Mouse (Mus musculus): ENCODE results near the gene Cmip. TPM values are rescaled to one million over a fixed set of nuclear protein-coding genes. Genes with fewer than 3 reads are reported as not detected.

Cmip gene
- total and polyA plus RNA-seq, 3 experiments = 17.0 to 71.8 TPM; not detected in 1

DNA sequence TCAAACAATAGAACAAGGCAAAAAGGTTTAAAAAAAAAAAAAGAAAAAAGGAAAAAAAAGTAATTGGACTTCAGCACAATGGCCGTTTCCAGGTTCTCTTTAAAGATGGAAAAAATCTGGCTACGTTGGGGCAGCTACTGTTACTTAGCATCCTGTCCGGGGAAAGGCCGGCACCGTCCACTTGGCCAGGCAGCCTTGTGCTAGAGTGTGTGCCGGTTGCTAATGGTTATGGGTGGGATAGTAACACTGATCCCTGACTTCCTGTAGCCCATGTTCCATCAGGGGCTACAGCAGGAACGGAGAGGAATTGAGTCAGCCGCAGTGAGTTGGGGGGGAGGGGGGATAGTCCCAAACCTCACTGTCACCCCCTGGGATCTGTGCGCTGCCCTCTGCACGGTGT, 155.4 kb downstream of the Cmip start:
- DNase-seq (ENCODE audit: low read depth, low spot score) = no peak
- H3K4me1 ChIP-seq (ENCODE audit: control insufficient read depth in 1 of 2, insufficient read depth in 2 of 2, low read length in 2 of 2) = no peaks in the 10 kb centered on the region
- peaks cover 0 to 4% of the 10 kb centered on the region in 2 experiments; a peak in 2 of 4 replicates for H3K36me3 ChIP-seq (ENCODE audit: control insufficient read depth in 1 of 2, insufficient read depth in 2 of 2, low read length in 2 of 2)
- H3K9ac ChIP-seq (ENCODE audit: control insufficient read depth, low read depth, low read length, poor library complexity, severe bottlenecking) = no peak overlapping the region
- TF ChIP-seq MEF2A (IDR thresholded peaks at IDR 0.05; ENCODE audit: extremely low read depth, insufficient replicate concordance, low read depth, low read length, poor library complexity, severe bottlenecking) = no peak
- TF ChIP-seq TCF12 (IDR thresholded peaks at IDR 0.05; ENCODE audit: low read depth, low read length) = no peak
- no peak for TF ChIP-seq MYB (IDR thresholded peaks at IDR 0.05; ENCODE audit: low read depth, low read length)
- no peak for TF ChIP-seq RCOR1 (IDR thresholded peaks at IDR 0.05; ENCODE audit: low read depth, low read length)
- TF ChIP-seq POLR2AphosphoS5 (IDR thresholded peaks at IDR 0.05; ENCODE audit: borderline replicate concordance, low read depth, low read length) = no peak
- TF ChIP-seq CHD2 (IDR thresholded peaks at IDR 0.05; ENCODE audit: low read length) = no peak
- TF ChIP-seq SMC3 (IDR thresholded peaks at IDR 0.05; ENCODE audit: low read depth, low read length) = no peak
- TF ChIP-seq CHD1 (IDR thresholded peaks at IDR 0.05; ENCODE audit: low read depth, low read length) = no peak
- no peak for TF ChIP-seq UBTF (IDR thresholded peaks at IDR 0.05; ENCODE audit: borderline replicate concordance, insufficient read depth, low read depth, low read length)
- TF ChIP-seq KAT2A (conservative IDR thresholded peaks at IDR 0.05; ENCODE audit: low read depth, low read length) = no peak
- no peak for TF ChIP-seq SIN3A (IDR thresholded peaks at IDR 0.05; ENCODE audit: low read length)
- no peak for TF ChIP-seq MAX (IDR thresholded peaks at IDR 0.05; ENCODE audit: low read length)
- no peak overlapping the region for H3K4me3 ChIP-seq (ENCODE audit: control insufficient read depth in 1 of 2, insufficient read depth in 1 of 2, low read depth in 2 of 2, low read length in 2 of 2)
- H3K9me3 ChIP-seq (replicated peaks; ENCODE audit: insufficient read depth, low read length) = no peaks in the 10 kb centered on the region
- H3K27me3 ChIP-seq (ENCODE audit: control insufficient read depth in 1 of 2, insufficient read depth in 2 of 2, low read length in 2 of 2) = no peaks in the 10 kb centered on the region
- H3K79me2 ChIP-seq (ENCODE audit: control insufficient read depth, insufficient read depth, low read length, poor library complexity) = 0 out of 2 replicates have a peak, but pooled peaks cover 2% of the 10 kb centered on the region
- H3K27ac ChIP-seq (ENCODE audit: control insufficient read depth, low read depth, low read length) = no peak overlapping the region

DNA sequence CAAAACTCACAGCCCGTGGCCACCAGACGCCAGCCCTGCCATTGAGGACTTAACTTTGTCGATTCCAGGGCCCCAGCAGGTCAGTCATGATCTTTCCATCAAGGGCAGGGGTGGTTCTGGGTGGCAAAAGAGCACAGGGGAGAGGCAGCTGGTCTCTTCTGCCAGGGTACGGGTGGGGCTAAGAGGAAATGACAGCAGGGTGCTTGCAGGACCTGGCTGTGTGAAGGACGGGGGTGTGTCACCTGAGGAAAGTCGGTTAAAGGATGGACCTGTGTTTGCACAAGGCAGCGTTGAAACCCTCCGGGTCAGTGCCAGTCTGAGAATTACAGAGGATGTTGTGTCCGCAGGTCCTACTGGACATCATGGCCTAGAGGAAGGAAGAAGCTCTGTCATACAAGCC, 161.0 kb downstream of the Cmip start:
- Histone ChIP-seq H3K79me2 (ENCODE audit: control insufficient read depth, insufficient read depth, low read length, poor library complexity) (no peaks in the 10 kb centered on the region), H3K36me3 (ENCODE audit: control insufficient read depth in 1 of 2, insufficient read depth in 2 of 2, low read length in 2 of 2) (peaks cover 0 to 4% of the 10 kb centered on the region in 2 experiments; a peak in 2 of 4 replicates), H3K27me3 (ENCODE audit: control insufficient read depth in 1 of 2, insufficient read depth in 2 of 2, low read length in 2 of 2) (no peaks in the 10 kb centered on the region), H3K4me3 (ENCODE audit: control insufficient read depth in 1 of 2, insufficient read depth in 1 of 2, low read depth in 2 of 2, low read length in 2 of 2) (no peak overlapping the region), H3K9me3 (replicated peaks; ENCODE audit: insufficient read depth, low read length) (no peaks in the 10 kb centered on the region), H3K4me1 (ENCODE audit: control insufficient read depth in 1 of 2, insufficient read depth in 2 of 2, low read length in 2 of 2) (no peaks in the 10 kb centered on the region), H3K9ac (ENCODE audit: control insufficient read depth, low read depth, low read length, poor library complexity, severe bottlenecking) (no peak overlapping the region), H3K27ac (ENCODE audit: control insufficient read depth, low read depth, low read length) (no peak overlapping the region)
- no peak for DNase-seq (ENCODE audit: low read depth, low spot score)
- no peak for TF ChIP-seq MYC (IDR thresholded peaks at IDR 0.05; ENCODE audit: low read depth, low read length)
- no peak for TF ChIP-seq CTCF (IDR thresholded peaks at IDR 0.05 in 2 of 3, conservative IDR thresholded peaks at IDR 0.05 in 1 of 3; ENCODE audit: control insufficient read depth in 1 of 3, insufficient read depth in 1 of 3, low read depth in 2 of 3, low read length in 3 of 3, poor library complexity in 1 of 3, severe bottlenecking in 1 of 3)
- TF ChIP-seq KAT2A (conservative IDR thresholded peaks at IDR 0.05; ENCODE audit: low read depth, low read length) = no peak
- no peak for TF ChIP-seq MYB (IDR thresholded peaks at IDR 0.05; ENCODE audit: low read depth, low read length)
- TF ChIP-seq RCOR1 (IDR thresholded peaks at IDR 0.05; ENCODE audit: low read depth, low read length) = no peak
- TF ChIP-seq CHD2 (IDR thresholded peaks at IDR 0.05; ENCODE audit: low read length) = no peak
- no peak for TF ChIP-seq TAL1 (IDR thresholded peaks at IDR 0.05; ENCODE audit: low read length)
- TF ChIP-seq NELFE (IDR thresholded peaks at IDR 0.05; ENCODE audit: low read depth, low read length) = no peak
- TF ChIP-seq TBP (IDR thresholded peaks at IDR 0.05; ENCODE audit: low read depth, low read length) = no peak
- no peak for TF ChIP-seq USF2 (IDR thresholded peaks at IDR 0.05; ENCODE audit: borderline replicate concordance in 1 of 2, insufficient read depth in 1 of 2, low read depth in 1 of 2, low read length in 2 of 2)
- TF ChIP-seq HCFC1 (IDR thresholded peaks at IDR 0.05; ENCODE audit: low read depth, low read length) = no peak

Data from MEL (cell line).